Mouse (Mus musculus) Muller cell, postnatal 12 days (primary cell): ENCODE measurements around the gene Dicer1.

Experiments
- DNase-seq: peaks from one replicate; pipeline ENCODE4 v3.0.0-alpha.2; 2015; ENCODE audit errors: inconsistent ontology term

The Dicer1 gene

DNA sequence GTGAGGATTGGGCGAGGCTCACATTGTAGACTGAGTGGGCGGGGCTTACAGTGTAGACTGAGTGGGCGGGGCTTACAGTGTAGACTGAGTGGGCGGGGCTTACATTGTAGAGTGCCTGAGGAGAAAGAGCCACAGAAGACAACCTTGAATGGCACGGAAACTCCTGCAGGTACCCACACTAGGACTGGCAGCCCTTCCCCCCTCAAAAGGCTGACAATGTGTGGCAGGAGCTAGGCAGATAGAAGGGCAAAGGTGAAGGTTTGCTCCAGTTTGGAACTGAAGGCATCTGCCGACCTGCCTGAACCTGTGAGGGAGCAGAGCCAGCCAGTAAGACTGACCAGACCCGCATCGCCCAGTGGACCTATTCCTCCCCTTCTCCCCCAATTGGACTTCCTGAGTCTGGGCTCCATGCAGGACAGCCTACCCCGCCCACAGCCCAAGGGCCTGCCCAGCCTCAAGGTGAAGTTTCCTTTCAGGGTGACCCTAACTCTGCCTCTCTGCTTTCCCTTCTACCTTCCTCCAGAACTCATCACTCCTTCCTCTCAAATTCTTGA is 74.3 kb downstream of the Dicer1 start:
- no peak for DNase-seq

DNA sequence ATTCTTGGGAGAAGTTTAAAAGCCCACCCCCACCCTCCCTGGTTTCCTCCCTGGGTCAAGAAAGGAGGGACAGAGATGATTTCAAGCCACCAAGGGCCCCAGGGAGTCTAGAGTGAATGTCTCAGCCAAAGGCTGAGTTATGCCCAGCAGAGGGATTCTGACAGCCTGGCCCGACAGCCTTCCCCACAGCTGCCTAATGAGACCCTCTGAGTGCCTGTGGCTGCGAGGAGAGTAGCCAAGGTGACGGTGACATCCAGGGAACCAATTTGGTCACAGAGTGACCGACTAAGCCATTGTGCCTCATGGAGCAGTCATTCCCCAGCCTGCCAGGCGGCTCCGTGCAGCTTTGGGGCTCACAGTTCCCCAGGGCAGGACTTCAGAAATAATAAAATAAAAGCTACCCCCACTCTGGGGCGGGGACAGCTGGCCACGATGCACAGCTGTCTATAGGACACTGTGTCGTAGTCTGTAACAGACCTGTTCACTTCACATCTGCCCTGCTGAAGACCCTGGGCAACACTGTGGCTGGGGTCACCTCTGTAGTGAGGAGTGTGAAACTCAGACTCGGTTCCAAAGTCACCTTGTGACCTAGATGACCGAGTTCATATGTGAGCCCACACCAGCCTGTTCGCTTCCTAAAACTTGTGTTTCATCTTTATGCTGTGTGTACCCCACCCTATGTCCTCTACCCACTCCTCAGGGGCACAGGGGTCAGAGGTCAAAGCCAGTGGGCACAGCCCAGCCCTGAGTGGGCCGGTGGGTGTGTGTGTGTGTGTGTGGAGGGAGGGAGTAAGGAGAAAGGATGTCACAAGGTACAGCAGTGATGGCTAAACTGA is 75.0 kb downstream of the Dicer1 start:
- no peak for DNase-seq

DNA sequence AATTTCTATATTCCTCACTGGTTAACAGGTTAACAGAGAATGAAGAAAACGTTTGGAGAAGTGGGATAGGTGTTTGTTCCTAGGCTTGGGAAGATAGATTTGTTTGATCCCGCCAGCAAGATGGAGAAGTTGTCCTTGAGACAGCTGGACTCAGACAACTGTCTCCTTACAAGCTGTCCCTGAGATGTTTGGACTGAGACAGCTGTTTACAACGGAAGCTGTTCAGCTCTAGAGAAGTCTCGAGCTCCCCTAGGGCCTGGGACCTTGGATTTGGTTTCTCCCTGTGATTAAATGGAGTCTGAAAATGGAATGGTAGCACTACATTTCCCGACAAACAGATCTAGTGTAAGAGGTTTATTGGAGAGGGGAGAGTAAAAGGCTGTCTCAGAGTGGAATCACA is 78.8 kb downstream of the Dicer1 start:
- DNase-seq = no peak

DNA sequence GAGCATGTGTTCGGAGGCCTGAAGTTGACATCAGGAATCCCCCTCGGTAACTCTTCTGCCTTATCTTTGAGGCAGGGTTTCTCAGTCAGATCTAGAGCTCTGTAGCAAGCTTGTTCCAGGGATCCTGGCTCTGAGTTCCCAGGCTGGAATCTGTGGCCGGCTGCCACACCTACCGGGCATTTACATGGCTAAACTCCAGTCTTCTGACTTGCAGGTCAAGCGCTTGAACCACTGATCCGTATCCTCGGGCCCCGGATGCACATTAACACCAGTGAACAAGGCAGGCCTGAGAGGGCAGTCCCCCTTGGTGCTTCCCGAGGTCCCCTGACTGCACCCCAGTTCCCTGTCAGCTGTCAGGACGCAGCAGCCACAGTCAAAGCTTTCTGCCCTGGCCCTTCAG is 79.3 kb downstream of the Dicer1 start:
- DNase-seq = no peak

DNA sequence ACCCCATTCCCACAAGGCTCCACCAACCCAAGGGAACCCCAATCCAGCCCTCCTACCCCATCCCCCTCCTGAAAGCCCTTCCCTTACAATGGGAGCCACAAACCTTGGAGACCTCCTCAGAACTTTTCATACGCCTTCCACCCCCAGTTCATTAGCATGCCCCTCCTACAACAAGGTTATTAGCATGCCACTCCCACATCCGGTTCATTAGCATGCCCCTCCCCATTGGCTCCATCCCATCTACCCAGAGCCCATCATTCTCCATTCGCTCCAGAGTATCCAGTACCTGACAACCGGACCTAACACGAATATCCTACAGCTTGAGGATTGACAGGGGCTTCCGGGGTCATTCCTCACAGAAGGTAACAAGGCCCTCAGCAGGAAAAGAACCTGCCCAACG is 83.9 kb downstream of the Dicer1 start:
- DNase-seq = no peak

DNA sequence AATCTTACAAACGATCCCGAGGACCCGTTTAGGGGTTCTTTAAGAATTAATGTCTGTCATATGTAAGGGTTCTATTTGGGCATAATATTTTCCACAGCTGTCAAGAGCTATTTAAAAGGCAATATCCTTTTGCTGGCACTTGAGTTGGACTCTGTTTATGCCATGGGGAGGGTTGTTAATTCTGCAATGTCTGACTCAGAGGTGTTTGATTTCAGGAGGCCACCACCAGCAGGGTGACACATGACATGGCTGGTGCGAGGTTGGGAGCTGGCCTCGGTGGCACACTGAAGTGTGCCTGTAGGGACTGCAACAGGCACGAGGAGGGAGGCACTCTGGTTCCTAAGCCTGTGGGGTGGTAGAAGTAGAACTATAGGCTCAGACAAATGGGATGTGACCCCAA is 85.8 kb downstream of the Dicer1 start:
- no peak for DNase-seq

DNA sequence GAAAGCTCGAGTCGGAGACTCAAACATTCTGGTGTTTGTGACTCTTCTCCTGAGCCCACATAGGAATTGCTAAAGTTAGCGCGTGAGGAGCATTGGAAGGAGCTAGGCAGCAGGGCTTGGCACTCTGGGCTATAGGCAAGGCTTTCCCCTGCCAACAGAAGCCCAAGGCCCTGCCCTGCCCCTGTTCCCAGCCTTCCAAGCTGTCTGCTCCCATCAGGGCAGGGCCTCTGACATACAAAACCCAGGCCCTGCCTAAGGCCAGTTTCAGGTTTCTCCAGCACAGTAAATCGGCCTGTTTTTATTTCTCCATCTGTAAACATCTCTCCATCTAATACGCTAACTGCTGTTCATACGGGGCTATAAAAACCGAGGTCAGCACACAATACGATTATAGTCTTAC is 86.2 kb downstream of the Dicer1 start:
- no peak for DNase-seq

DNA sequence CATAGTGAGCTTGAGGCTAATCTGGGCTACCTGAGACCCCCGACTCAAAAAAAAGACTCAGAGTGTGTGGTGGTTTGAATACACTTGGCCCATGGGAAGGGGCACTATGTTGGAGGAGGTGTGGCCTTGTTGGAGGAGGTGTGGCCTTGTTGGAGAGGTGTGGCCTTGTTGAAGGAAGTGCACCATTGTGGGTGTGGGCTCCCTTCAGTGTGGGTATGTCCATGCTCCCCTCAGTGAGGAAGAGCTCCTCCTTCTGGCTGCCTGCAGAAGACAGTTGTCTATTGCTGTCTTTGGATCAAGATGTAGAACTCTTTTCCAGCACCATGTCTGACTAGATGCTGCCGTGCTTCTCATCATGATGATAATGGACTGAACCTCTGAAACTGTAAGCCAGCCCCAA is 95.6 kb downstream of the Dicer1 start:
- no peak for DNase-seq

DNA sequence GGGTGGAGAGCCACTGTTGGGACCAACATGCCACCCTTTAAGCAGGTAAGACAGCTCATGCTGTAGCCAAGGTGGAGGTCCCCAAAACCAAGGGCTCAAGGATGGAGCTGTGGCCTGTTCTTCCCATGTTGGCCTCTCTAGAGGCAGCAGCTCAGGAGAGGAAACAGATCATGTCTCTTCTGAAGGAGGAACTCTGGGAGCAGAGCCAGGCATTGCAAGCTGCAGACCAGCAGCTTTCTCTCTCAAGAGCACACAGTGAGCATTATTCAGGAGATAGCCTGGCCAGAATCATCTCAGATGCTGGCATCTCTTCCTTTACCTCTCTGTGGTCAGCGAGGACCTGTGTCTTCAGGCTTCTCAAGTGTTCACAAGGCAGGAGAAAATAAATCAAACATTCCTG is 96.7 kb downstream of the Dicer1 start:
- DNase-seq = no peak

DNA sequence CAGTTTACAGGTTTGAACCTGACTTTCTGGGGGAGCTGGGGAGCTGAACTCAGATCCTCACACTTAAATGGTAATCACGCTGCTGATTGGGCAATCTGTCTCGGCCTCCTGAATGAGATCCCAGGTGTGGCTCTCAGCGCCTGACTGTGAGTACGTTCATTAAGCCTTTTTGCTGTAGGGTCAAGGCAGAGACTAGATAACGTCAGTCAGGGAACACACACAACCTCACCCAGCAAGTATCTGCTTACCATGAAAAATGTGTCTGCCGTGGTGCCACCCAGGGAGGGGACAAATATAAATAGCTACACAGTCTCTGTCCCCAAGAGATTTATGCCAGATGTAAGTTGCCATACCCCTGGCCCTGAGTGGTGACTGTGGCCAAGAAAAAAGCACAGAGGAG is 99.7 kb downstream of the Dicer1 start:
- DNase-seq = no peak

DNA sequence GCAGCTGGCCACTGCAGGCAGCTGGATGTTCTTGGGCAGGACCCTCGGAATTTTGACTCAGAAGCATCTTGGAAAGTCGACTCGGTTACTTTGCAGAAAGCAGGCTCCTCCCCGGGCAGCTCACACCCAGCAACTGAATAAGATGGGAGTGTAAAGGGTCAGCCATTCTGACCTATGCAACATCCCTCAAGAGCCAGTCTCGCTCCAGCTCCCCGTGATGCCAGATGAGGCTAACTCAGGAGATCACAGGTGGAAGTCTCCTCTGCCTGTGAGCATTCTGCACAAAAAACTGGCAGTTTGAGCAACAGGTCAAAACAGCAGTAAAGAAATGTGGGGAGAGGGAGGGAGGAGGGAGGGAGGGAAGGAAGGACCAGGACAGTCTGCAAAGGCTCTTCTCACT is 100.5 kb downstream of the Dicer1 start:
- no peak for DNase-seq

DNA sequence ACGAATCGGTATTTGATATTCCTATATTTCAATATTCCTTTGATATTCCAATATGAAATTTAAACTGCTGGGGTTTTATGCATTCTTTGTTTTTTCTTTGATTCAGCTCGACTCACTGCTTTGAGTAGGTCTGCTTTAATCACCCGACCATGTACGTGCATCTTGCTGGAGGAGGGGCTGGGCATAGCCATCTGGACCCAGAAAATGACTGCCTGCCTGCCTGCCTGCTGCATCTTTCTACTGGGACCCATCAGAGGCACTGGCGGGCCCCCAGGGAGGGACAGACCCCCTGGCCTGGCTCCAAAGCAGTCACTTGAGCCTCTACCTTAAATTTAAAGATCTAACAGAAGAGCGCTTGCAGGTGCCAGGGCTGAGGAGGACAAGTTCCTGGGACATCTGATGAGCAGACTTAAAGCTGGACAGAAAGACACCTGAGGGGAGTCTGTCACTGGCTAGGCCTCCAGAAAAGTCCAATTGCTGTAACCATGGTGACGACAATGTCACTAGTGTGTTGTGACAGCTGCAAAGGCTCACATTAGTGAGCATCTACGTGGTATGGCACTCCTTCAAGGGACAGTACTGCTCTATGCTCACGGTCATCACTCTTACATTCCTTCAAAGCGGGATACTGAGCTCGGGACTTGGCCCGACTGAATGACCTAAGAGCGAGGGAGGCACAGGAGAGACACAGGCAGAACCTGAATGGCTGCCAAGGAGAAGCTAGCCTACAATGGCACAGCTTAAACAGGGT is 101.1 kb downstream of the Dicer1 start:
- peak; percentile 26 for DNase-seq

DNA sequence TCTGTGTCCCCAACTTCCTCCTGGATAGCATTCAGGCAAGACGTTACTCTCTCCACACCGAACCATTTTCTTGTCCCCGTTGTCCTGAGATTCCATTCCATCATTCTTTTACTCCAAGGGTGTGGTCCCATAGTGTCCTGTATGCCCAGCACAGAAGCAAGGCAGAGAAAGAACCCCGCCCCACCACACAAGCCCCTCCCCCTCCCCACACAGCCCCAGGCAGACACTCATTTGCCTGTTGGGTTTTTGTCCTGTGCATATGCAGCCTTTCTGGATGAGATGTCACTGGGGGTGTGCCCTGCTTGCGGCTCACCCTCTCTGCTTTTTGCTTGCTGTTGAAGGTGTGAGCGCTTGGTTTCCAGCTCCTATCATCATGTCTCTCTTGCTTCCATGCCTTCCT is 103.4 kb downstream of the Dicer1 start:
- no peak for DNase-seq

DNA sequence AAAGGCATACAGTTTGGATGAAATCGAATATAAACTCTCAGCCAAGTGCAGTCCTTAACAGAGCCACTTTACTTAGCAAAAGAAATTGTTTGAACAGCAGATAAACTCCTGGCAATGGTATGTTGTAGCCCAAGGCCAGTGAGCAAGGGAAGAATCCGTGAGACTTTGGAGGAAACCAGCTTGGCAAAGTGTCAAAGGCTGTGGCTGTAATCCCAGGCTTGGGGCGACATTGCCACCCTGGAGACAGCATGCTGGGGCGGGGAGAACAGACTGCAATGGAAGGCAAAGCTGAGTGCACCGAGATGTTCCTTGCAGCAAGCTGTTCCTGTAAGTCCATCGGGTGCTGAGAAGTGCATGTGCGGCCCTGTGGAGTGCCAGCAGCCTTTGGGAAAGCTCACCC is 109.4 kb downstream of the Dicer1 start:
- peak; percentile 57 for DNase-seq

DNA sequence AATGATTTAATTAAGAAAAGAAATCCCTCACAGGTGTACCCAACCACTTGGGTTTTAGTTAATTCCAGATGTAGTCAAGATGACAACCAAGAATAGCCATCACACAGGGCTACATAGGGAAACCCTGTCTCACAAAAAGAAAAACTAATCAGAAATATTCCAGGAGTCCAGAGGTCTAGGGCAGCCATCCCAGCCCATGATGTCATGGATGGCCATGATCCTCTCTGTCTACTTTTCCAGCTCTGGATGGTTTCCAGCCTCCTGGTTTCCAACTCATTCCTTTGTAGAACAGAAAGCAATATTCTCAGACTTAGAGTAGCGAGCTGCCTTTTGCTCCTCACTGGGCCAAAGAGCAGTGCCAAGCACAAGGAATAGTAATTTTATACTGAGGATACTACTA is 110.8 kb downstream of the Dicer1 start:
- no peak for DNase-seq

DNA sequence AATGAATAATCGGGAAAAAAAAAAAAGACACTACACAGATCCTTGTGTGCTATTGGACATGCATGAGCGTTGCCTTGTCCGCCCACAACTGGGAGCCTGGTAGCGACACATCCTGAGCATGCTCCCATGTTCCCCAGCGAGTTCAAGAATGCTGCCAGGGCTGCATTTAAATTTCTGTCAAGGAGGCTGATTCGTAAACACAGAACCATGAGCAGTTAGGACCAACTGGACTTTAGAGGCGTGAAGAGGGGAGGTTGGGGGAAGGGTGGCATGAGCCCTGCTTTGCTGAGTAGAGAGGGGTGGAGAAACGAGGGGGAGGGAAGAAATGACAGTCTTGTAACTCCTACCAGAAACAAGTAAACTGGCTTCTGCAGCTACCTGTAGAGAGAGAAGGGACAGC is 113.6 kb downstream of the Dicer1 start:
- no peak for DNase-seq
